Mouse (Mus musculus): ENCODE measurements around the gene Sv2a.

Gene Sv2a

GRCm38 (mm10) chr3:96180727-96181477, at the start of gene Sv2a:
Gene Sv2a (plus strand): TSS chr3:96181151.
- DNase-seq (ENCODE audit: low spot score in 2 of 2), result no peak

GRCm38 (mm10) chr3:96132478-96132877, 48.5 kb upstream of the Sv2a start:
- no peak for DNase-seq (ENCODE audit: low spot score in 2 of 2)

GRCm38 (mm10) chr3:96133327-96133905, 47.5 kb upstream of the Sv2a start:
- DNase-seq (ENCODE audit: low spot score in 2 of 2), result no peak

- DNase-seq (ENCODE audit: low spot score in 2 of 2), result no peak
Observed at GRCm38 (mm10) chr3:96135011-96135410, 45.9 kb upstream of the Sv2a start.

GRCm38 (mm10) chr3:96147950-96148349, 33.0 kb upstream of the Sv2a start:
- DNase-seq (ENCODE audit: low spot score in 2 of 2), result no peak

GRCm38 (mm10) chr3:96151836-96152235, 29.1 kb upstream of the Sv2a start:
- DNase-seq (ENCODE audit: low spot score in 2 of 2), result no peak

GRCm38 (mm10) chr3:96152611-96153010, 28.3 kb upstream of the Sv2a start:
- no peak for DNase-seq (ENCODE audit: low spot score in 2 of 2)

- no peak for DNase-seq (ENCODE audit: low spot score in 2 of 2)
Observed at GRCm38 (mm10) chr3:96155501-96155900, 25.4 kb upstream of the Sv2a start.

GRCm38 (mm10) chr3:96159820-96160219, 21.1 kb upstream of the Sv2a start:
- peak in 1 of 2 experiments; percentile 42 for DNase-seq (ENCODE audit: low spot score in 2 of 2)

GRCm38 (mm10) chr3:96160222-96160802, 20.6 kb upstream of the Sv2a start:
- DNase-seq (ENCODE audit: low spot score in 2 of 2), result peak in 1 of 2 experiments; percentile 53

- no peak for DNase-seq (ENCODE audit: low spot score in 2 of 2)
Observed at GRCm38 (mm10) chr3:96160803-96161516, 20.0 kb upstream of the Sv2a start.

GRCm38 (mm10) chr3:96161869-96162840, 18.8 kb upstream of the Sv2a start, which contains the start of gene Mtmr11:
Gene Mtmr11 (plus strand): TSS chr3:96162004.
- no peak for DNase-seq (ENCODE audit: low spot score in 2 of 2)

- DNase-seq (ENCODE audit: low spot score in 2 of 2), result no peak
Observed at GRCm38 (mm10) chr3:96163040-96163439, 17.9 kb upstream of the Sv2a start.

GRCm38 (mm10) chr3:96168466-96169158, 12.3 kb upstream of the Sv2a start:
- no peak for DNase-seq (ENCODE audit: low spot score in 2 of 2)

- DNase-seq (ENCODE audit: low spot score in 2 of 2), result no peak
Observed at GRCm38 (mm10) chr3:96170276-96170675, 10.7 kb upstream of the Sv2a start.

GRCm38 (mm10) chr3:96170976-96171545, 9.9 kb upstream of the Sv2a start:
- no peak for DNase-seq (ENCODE audit: low spot score in 2 of 2)

- DNase-seq (ENCODE audit: low spot score in 2 of 2), result no peak
Observed at GRCm38 (mm10) chr3:96171583-96172196, 9.3 kb upstream of the Sv2a start.

GRCm38 (mm10) chr3:96172197-96173178, 8.5 kb upstream of the Sv2a start, which contains the start of gene Sf3b4:
Gene Sf3b4 (plus strand): TSS chr3:96172332.
- DNase-seq (ENCODE audit: low spot score in 2 of 2), result peak; percentile 83 to 90
